Mouse (Mus musculus) stomach, embryonic 16.5 days (tissue): Measurements from ENCODE around the gene Cdh11. TPM values are rescaled to one million over a fixed set of nuclear protein-coding genes. Genes with fewer than 3 reads are reported as not detected.
"Not testable (repeated sequence)": the region's sequence is repeated elsewhere in the genome, so short reads cannot be mapped to it uniquely, and the experiment has no call there.

Source experiments
- ATAC-seq: fragments of 200-750 bp; cut with Nextera tagmentation; 2 replicates; pipeline ENCODE4 v1.8.0; 2017; ENCODE audit warnings: moderate number of reproducible peaks, moderate TSS enrichment; ENCODE audit not compliant: insufficient read depth, low FRiP score
- H3K27ac ChIP-seq: fragments of 300-500 bp; sonication (generic); 2 replicates; pipeline ENCODE4 v1.5.1; 2014; ENCODE audit warnings: low read length
- H3K27me3 ChIP-seq: fragments of 300-500 bp; sonication (generic); 2 replicates; pipeline ENCODE4 v1.6.1; 2014; ENCODE audit warnings: low read length, control low read depth, mixed read lengths; ENCODE audit not compliant: control insufficient read depth, insufficient read depth
- H3K36me3 ChIP-seq: fragments of 300-500 bp; sonication (generic); 2 replicates; pipeline ENCODE4 v1.6.1; 2014; ENCODE audit warnings: low read length; ENCODE audit not compliant: control insufficient read depth, insufficient read depth
- H3K4me1 ChIP-seq: fragments of 300-500 bp; sonication (generic); 2 replicates; pipeline ENCODE4 v1.6.1; 2014; ENCODE audit warnings: low read length, control low read depth, mixed read lengths; ENCODE audit not compliant: control insufficient read depth, insufficient read depth
- H3K4me2 ChIP-seq: fragments of 300-500 bp; sonication (generic); 2 replicates; pipeline ENCODE4 v1.6.1; 2014; ENCODE audit warnings: low read depth, low read length, mixed read lengths
- H3K4me3 ChIP-seq: fragments of 300-500 bp; sonication (generic); replicated peaks from 2 replicates; pipeline ENCODE4 v1.5.1; 2014; ENCODE audit warnings: mild to moderate bottlenecking, low read length
- H3K9ac ChIP-seq: fragments of 300-500 bp; sonication (generic); 2 replicates; pipeline ENCODE4 v1.6.1; 2014; ENCODE audit warnings: low read length
- H3K9me3 ChIP-seq: fragments of 300-500 bp; sonication (generic); replicated peaks from 2 replicates; pipeline ENCODE4 v1.6.1; 2016; ENCODE audit warnings: low read length, control low read depth; ENCODE audit not compliant: control insufficient read depth
- WGBS: fragments of 180-500 bp; shearing (Covaris S2); extraction: QIAGEN DNeasy Blood & Tissue Kit; methylation state at CpG from one replicate; pipeline ENCODE4 v1.1.7; 2014; 5-methylcytosine and 5-hydroxymethylcytosine counted together
- polyA plus RNA-seq: library from polyadenylated mRNA; unstranded; fragments of >200 nt; fragmentation: Nextera tagmentation; extraction: Ambion mirVana; gene quantifications from 2 replicates; pipeline ENCODE4 v1.2.1, GENCODE M21; 2015

Cdh11 gene
- polyA plus RNA-seq, 1 experiment from 2014 or later: 75.1 TPM

DNA sequence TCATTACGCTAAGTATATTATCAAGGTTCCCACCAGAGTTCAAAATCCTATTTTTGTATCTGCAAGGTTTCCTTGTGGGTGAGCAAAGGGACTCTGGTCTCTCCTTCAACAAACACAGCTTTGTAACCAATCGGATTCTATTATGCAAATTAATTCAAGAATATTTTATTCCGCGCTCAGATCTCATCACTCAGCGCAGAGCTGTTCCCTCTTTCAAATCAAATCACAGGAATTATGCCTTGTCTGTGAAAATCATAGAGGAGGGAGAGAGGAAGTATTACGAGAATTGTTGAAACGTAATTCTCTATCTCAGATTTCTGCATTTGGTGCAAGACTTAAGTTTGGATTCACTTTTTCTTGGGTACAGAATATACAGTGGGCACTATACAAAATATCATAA, 100.0 kb downstream of the Cdh11 start:
- not testable (repeated sequence) for H3K9ac ChIP-seq, H3K36me3 ChIP-seq, H3K4me3 ChIP-seq, H3K4me2 ChIP-seq, ATAC-seq, H3K4me1 ChIP-seq, H3K27ac ChIP-seq, H3K27me3 ChIP-seq, H3K9me3 ChIP-seq
- 79% methylated on average over 7 of the region's 7 CpGs for WGBS

DNA sequence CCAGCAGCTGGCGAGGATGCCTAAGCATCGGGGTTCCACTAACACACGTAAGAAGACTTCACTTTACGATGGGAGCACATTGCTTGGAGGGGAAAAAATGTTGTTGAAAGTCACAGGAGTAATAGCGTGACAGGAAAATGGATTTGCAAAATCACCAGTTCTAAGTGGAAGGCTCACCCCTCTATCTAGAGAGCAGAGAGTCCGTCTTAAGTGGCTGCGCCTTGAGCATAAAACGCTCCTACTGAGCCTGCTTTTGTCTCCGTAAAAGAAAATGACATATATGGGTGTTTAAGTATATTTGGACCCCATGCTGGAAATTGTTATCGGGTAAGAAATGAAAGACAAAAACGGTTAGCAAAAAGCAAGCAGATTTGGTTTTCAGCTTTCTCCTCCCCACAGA, 100.4 kb downstream of the Cdh11 start:
- no peaks in the 10 kb centered on the region for H3K9me3 ChIP-seq
- WGBS: 83% methylated on average over 11 of the region's 11 CpGs
- H3K27me3 ChIP-seq: no peaks in the 10 kb centered on the region
- no peaks in the 10 kb centered on the region for H3K36me3 ChIP-seq
- H3K4me1 ChIP-seq: no peaks in the 10 kb centered on the region
- H3K4me2 ChIP-seq: no peak overlapping the region
- no peak for ATAC-seq
- H3K27ac ChIP-seq: no peak overlapping the region
- no peak overlapping the region for H3K9ac ChIP-seq
- no peak overlapping the region for H3K4me3 ChIP-seq

DNA sequence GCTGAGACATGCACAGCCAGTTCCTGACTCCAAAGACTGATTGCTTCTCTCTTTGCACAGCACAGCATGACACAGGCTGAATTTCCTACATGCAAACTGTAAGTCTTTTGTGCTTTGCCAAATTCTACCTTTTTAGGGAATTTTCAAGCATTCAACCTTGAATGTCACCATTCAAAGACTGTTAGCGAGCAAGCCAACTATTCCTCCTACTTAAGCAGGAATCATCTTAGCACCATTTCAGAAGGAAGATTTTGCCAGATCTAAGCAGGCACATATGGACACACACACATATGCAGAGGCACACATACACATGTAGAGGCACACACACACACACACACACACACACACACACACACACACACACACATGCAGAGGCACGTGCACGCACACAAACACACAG, 108.3 kb downstream of the Cdh11 start:
- H3K9me3 ChIP-seq: no peaks in the 10 kb centered on the region
- WGBS: 85% methylated on average over 3 of the region's 3 CpGs
- H3K36me3 ChIP-seq: peaks cover 3% of the 10 kb centered on the region; the same call in 1 of the 2 replicates
- no peaks in the 10 kb centered on the region for H3K4me1 ChIP-seq
- no peak overlapping the region for H3K9ac ChIP-seq
- no peaks in the 10 kb centered on the region for H3K27me3 ChIP-seq
- H3K4me2 ChIP-seq: no peak overlapping the region
- H3K4me3 ChIP-seq: no peak overlapping the region
- H3K27ac ChIP-seq: no peak overlapping the region
- no peak for ATAC-seq

DNA sequence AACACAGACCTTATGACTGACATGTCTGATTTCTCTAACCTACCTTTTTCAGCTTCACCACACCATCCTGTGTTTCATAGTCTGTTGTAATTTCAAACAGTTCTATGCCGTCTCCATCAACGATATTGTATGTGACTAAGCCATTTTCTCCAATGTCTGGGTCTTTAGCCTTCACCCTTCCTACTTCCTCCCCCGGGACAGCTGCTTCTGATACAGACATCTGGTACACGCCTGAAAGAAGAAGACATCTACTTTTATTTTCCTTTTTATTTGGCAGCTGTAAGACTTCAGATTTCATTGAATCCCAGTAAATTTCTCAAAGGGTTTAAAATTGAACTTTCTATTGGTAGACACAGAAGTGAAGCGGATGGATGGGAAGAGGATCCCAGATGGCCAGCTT, 120.9 kb downstream of the Cdh11 start:
- not testable (repeated sequence) for H3K27ac ChIP-seq, H3K27me3 ChIP-seq, ATAC-seq, H3K4me3 ChIP-seq, H3K4me1 ChIP-seq, H3K36me3 ChIP-seq, H3K9me3 ChIP-seq, H3K9ac ChIP-seq, H3K4me2 ChIP-seq
- 70% methylated on average over 5 of the region's 5 CpGs for WGBS

DNA sequence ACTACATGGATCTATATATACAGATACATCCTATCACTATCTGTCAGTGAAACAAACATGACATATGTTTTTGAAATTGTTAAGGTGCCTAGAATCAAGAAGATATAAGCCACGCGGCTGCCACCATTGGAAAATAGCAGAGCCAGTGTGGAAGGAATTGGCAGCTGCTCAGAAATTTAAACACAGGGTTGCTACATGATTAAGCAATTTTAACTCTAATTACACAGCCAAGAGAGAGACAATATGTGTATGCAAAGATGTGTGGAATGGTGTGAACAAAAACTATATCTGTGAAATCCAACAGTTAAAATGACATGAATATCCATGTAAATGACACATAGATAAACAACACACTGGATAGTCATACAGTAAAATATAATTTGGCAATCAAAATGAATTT, 128.9 kb downstream of the Cdh11 start:
- WGBS: 77% methylated on average over 2 of the region's 2 CpGs
- H3K4me2 ChIP-seq: no peak overlapping the region
- H3K9me3 ChIP-seq: no peaks in the 10 kb centered on the region
- no peak overlapping the region for H3K4me3 ChIP-seq
- H3K27me3 ChIP-seq: no peaks in the 10 kb centered on the region
- H3K4me1 ChIP-seq: no peaks in the 10 kb centered on the region
- H3K27ac ChIP-seq: no peak overlapping the region
- ATAC-seq: no peak
- no peak overlapping the region for H3K9ac ChIP-seq
- H3K36me3 ChIP-seq: no peaks in the 10 kb centered on the region

DNA sequence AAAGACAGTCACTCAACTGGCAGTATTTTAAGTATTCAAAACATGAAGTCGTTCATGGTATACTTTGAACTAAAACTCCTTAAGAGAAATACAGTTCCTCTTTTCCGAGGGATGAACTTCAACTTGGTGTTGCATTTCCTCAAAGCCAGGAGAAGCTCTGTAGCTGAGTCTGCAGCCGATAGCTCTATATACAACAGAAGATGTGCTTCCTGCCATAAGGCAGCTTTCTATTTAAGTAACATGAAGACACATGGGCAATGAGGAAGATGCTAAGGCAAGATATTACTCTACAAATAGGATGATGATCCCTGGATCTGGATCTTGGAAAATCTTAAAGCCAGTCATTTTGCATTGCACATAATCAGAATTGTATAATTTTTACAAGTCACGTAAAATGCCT, 133.5 kb downstream of the Cdh11 start:
- H3K4me2 ChIP-seq: no peak overlapping the region
- no peak overlapping the region for H3K4me3 ChIP-seq
- no peak for ATAC-seq
- WGBS: 70% methylated on average over 4 of the region's 4 CpGs
- no peaks in the 10 kb centered on the region for H3K27me3 ChIP-seq
- no peaks in the 10 kb centered on the region for H3K36me3 ChIP-seq
- no peak overlapping the region for H3K9ac ChIP-seq
- H3K9me3 ChIP-seq: no peaks in the 10 kb centered on the region
- H3K27ac ChIP-seq: no peak overlapping the region
- H3K4me1 ChIP-seq: no peaks in the 10 kb centered on the region

DNA sequence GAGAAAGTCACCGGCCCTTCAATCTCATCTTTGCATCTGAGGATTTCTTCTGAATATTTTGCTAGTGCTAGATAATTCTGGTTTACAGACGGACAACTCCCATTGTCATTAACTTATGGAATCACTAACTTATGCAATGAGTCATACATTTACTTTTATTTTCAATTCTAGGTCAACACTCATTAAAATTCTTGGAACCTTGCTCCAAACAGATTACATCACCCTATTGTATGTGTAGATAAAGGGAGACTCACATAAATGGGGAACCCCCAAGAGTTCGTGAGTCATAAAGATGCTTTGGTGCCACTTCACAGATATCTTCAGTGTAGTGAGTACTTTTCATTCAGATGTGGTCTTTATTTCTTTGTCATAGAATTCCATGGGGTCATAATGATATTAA, 158.3 kb downstream of the Cdh11 start:
- Histone ChIP-seq H3K36me3 (no peaks in the 10 kb centered on the region), H3K9ac (no peak overlapping the region), H3K9me3 (no peaks in the 10 kb centered on the region), H3K4me2 (no peak overlapping the region), H3K4me1 (no peaks in the 10 kb centered on the region), H3K4me3 (no peak overlapping the region), H3K27me3 (no peaks in the 10 kb centered on the region), H3K27ac (no peak overlapping the region)
- WGBS: 69% methylated on average over 3 of the region's 3 CpGs
- no peak for ATAC-seq

DNA sequence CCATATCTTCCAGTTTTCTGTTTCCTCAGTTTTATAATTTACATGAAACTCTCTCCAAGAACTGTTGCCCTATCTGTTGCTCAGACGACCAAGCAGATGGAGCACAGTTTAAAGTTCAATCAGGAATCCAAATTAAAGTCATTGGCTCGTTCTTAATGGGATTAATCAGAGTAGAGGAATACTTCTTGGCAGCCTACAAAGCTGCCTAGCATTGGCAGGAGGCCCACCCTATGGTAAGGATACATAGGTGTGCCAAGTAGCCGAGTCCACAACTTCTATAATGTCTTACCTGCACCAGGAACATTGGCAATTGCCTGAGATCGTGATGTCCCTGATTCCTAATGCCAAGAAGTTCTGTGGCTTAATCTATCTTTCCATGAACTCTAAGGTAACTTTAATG, 173.3 kb downstream of the Cdh11 start:
- no peak overlapping the region for H3K27ac ChIP-seq
- no peak overlapping the region for H3K4me3 ChIP-seq
- no peaks in the 10 kb centered on the region for H3K27me3 ChIP-seq
- no peaks in the 10 kb centered on the region for H3K9me3 ChIP-seq
- ATAC-seq: no peak
- 73% methylated on average over 4 of the region's 4 CpGs for WGBS
- H3K36me3 ChIP-seq: no peaks in the 10 kb centered on the region
- H3K4me2 ChIP-seq: no peak overlapping the region
- H3K9ac ChIP-seq: no peak overlapping the region
- no peaks in the 10 kb centered on the region for H3K4me1 ChIP-seq

DNA sequence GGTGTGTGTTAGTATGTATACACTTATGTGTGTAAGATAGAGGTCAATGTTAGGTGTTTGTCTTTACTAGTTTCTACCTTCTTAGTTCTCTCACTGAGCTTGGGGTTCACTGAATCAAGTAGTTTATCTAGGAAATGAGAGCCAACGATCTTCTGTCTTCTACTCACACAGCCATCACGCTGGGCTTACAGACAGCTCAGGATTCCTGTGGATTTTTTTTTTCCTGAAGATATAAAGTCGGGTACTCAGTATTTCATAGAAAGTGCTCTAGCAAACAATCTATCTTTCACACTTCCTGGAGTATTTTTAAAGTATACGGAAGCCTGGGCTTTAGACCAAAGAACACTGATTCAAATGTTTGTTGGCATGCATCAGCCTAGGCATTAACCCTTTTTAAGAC, 184.1 kb downstream of the Cdh11 start:
- Histone ChIP-seq H3K27ac (no peak overlapping the region), H3K27me3 (no peaks in the 10 kb centered on the region), H3K4me1 (no peaks in the 10 kb centered on the region), H3K9me3 (no peaks in the 10 kb centered on the region), H3K9ac (no peak overlapping the region), H3K4me3 (no peak overlapping the region), H3K36me3 (no peaks in the 10 kb centered on the region), H3K4me2 (no peak overlapping the region)
- 35% methylated on average over 4 of the region's 4 CpGs for WGBS
- ATAC-seq: no peak

DNA sequence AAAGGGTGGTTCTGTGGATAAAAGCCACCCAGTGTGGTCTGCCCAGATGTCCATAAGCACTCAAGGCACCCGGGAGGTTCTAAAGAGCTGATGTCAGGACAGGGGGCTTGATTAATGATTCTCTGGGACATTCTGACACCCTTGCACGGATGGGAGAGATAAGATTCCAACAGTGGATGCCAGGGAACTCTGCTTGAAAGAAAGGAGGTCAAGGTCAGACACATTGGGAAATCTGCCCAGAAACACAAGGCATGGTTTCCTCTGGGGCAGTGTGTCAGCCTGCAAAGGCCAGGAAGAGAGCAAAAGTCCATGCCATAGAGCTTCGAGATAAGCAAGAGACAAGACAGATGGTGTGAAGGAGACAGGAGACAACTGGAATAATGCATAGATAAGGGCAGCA, 188.9 kb downstream of the Cdh11 start:
- Histone ChIP-seq H3K4me2 (no peak overlapping the region), H3K27ac (no peak overlapping the region), H3K9me3 (no peaks in the 10 kb centered on the region), H3K4me3 (no peak overlapping the region), H3K9ac (no peak overlapping the region), H3K36me3 (no peaks in the 10 kb centered on the region), H3K4me1 (no peaks in the 10 kb centered on the region), H3K27me3 (no peaks in the 10 kb centered on the region)
- WGBS: 8% methylated on average over 3 of the region's 3 CpGs
- peak; percentile 53 for ATAC-seq
